Mouse (Mus musculus) liver, adult 2 months (tissue): ENCODE results near the gene Sdcbp2. TPM values are rescaled to one million over a fixed set of nuclear protein-coding genes. Genes with fewer than 3 reads are reported as not detected.

ENCODE experiments used
- DNase-seq: peaks from one replicate; pipeline ENCODE4 v3.0.0-alpha.2; 2011; ENCODE audit warnings: low read depth, low spot score; ENCODE audit errors: extremely low read depth
- H3K27ac ChIP-seq: fragments of 200-500 bp; replicated peaks from 2 replicates; pipeline ENCODE4 v1.5.1; 2012; ENCODE audit warnings: low read depth, mild to moderate bottlenecking, control low read depth, inconsistent platforms, low read length; ENCODE audit not compliant: insufficient read depth
- H3K27me3 ChIP-seq: fragments of 200-500 bp; 2 replicates; pipeline ENCODE4 v1.6.1; 2012; ENCODE audit warnings: mild to moderate bottlenecking, moderate library complexity, low read length, inconsistent platforms; ENCODE audit not compliant: control insufficient read depth, insufficient read depth
- H3K36me3 ChIP-seq: fragments of 200-500 bp; 2 replicates; pipeline ENCODE4 v1.6.1; 2012; ENCODE audit warnings: low read length, inconsistent platforms; ENCODE audit not compliant: control insufficient read depth, insufficient read depth
- H3K4me1 ChIP-seq: fragments of 200-500 bp; 2 replicates; pipeline ENCODE4 v1.6.1; 2011; ENCODE audit warnings: low read length; ENCODE audit not compliant: control insufficient read depth, insufficient read depth
- H3K4me3 ChIP-seq: fragments of 200-500 bp; 2 replicates; pipeline ENCODE4 v1.5.1; 2011; ENCODE audit warnings: low read depth, mild to moderate bottlenecking, control low read depth, low read length, moderate library complexity; ENCODE audit not compliant: insufficient read depth
- H3K79me2 ChIP-seq: fragments of 200-500 bp; 2 replicates; pipeline ENCODE4 v1.6.1; 2012; ENCODE audit warnings: inconsistent platforms, mild to moderate bottlenecking, low read length, moderate library complexity; ENCODE audit not compliant: control insufficient read depth, insufficient read depth
- H3K9ac ChIP-seq: fragments of 200-500 bp; 2 replicates; pipeline ENCODE4 v1.6.1; 2012; ENCODE audit warnings: low read depth, mild to moderate bottlenecking, control low read depth, inconsistent platforms, low read length
- CTCF ChIP-seq: fragments of 200-500 bp; IDR thresholded peaks from 2 replicates; pipeline ENCODE4 v1.5.1; 2011; ENCODE audit warnings: low read depth, low read length, control low read depth
- POLR2A ChIP-seq: fragments of 200-500 bp; IDR thresholded peaks from 2 replicates; pipeline ENCODE4 v1.6.1; 2011; ENCODE audit warnings: low read length, control low read depth; ENCODE audit not compliant: insufficient read depth; ENCODE audit errors: extremely low read depth
- WGBS: fragments of 180-500 bp; shearing (Covaris S2); methylation state at CpG from one replicate; pipeline ENCODE4 v1.1.7; 2018; 5-methylcytosine and 5-hydroxymethylcytosine counted together
- polyA plus RNA-seq: library from polyadenylated mRNA; depleted of rRNA; stranded (reverse); fragments of >200 nt; gene quantifications from 2 replicates; pipeline ENCODE4 v1.2.3, GENCODE M21; 2012
- total RNA-seq: library from RNA; depleted of rRNA; stranded (reverse); fragments of >200 nt; gene quantifications from 2 replicates; pipeline ENCODE4 v1.2.3, GENCODE M21; 2014

Gene Sdcbp2
- total and polyA plus RNA-seq, 2 experiments, result 0.28 to 0.33 TPM

GRCm38 (mm10) chr2:151542323-151543062, 29.9 kb upstream of the Sdcbp2 start, which contains the start of gene Fkbp1a:
TSS of gene Fkbp1a (plus strand) at chr2:151542483.
- peak within 1 kb of the TSS; percentile 91 for H3K4me3 ChIP-seq
- peaks cover 10% of the 10 kb centered on the region for H3K79me2 ChIP-seq
- TF ChIP-seq CTCF, result no peak
- peak; percentile 63 for TF ChIP-seq POLR2A
- under 1% methylated on average over 86 of the region's 93 CpGs for WGBS
- DNase-seq, result peak; percentile 63
- peak within 1 kb of the TSS; percentile 60 for H3K27ac ChIP-seq
- no peaks in the 10 kb centered on the region; the same call in 1 of the 2 replicates for H3K36me3 ChIP-seq
- H3K27me3 ChIP-seq, result no peaks in the 10 kb centered on the region
- H3K9ac ChIP-seq, result peak within 1 kb of the TSS; percentile 95
- H3K4me1 ChIP-seq, result no peaks in the 10 kb centered on the region

- Histone ChIP-seq H3K36me3 (no peaks in the 10 kb centered on the region; the same call in 1 of the 2 replicates), H3K4me3 (peak overlapping the region; percentile 91), H3K27ac (peak overlapping the region; percentile 58), H3K27me3 (no peaks in the 10 kb centered on the region), H3K4me1 (no peaks in the 10 kb centered on the region), H3K79me2 (peaks cover 10% of the 10 kb centered on the region), H3K9ac (peak overlapping the region; percentile 95)
- TF ChIP-seq CTCF, result no peak
- no peak for TF ChIP-seq POLR2A
- WGBS, result 12% methylated on average over 21 of the region's 21 CpGs
- peak; percentile 13 for DNase-seq
These were observed 29.1 kb upstream of the Sdcbp2 start for GRCm38 (mm10) chr2:151543063-151543895.

GRCm38 (mm10) chr2:151544673-151545072, 27.7 kb upstream of the Sdcbp2 start:
- Histone ChIP-seq H3K27ac (no peak overlapping the region), H3K9ac (no peak overlapping the region), H3K36me3 (no peaks in the 10 kb centered on the region; the same call in 1 of the 2 replicates), H3K4me1 (0 out of 2 replicates have a peak, but pooled peaks cover 2% of the 10 kb centered on the region), H3K27me3 (no peaks in the 10 kb centered on the region), H3K79me2 (peaks cover 10% of the 10 kb centered on the region), H3K4me3 (no peak overlapping the region)
- DNase-seq, result no peak
- TF ChIP-seq CTCF, result no peak
- TF ChIP-seq POLR2A, result no peak
- 74% methylated on average over 6 of the region's 6 CpGs for WGBS

- Histone ChIP-seq H3K36me3 (peaks cover 2% of the 10 kb centered on the region), H3K27ac (no peak overlapping the region), H3K4me1 (0 out of 2 replicates have a peak, but pooled peaks cover 2% of the 10 kb centered on the region), H3K79me2 (peaks cover 12% of the 10 kb centered on the region), H3K4me3 (no peak overlapping the region), H3K27me3 (no peaks in the 10 kb centered on the region), H3K9ac (no peak overlapping the region)
- WGBS, result 93% methylated on average over 4 of the region's 4 CpGs
- no peak for TF ChIP-seq POLR2A
- TF ChIP-seq CTCF, result no peak
- DNase-seq, result no peak
These were observed 25.9 kb upstream of the Sdcbp2 start for GRCm38 (mm10) chr2:151546571-151546970.

- no peak for TF ChIP-seq POLR2A
- no peak for TF ChIP-seq CTCF
- Histone ChIP-seq H3K27ac (no peak overlapping the region), H3K27me3 (no peaks in the 10 kb centered on the region), H3K4me3 (no peak overlapping the region), H3K36me3 (peaks cover 7% of the 10 kb centered on the region), H3K4me1 (0 out of 2 replicates have a peak, but pooled peaks cover 2% of the 10 kb centered on the region), H3K9ac (no peak overlapping the region), H3K79me2 (peaks cover 10% of the 10 kb centered on the region)
- DNase-seq, result no peak
- WGBS, result 85% methylated on average over 3 of the region's 3 CpGs
These were observed 22.8 kb upstream of the Sdcbp2 start for GRCm38 (mm10) chr2:151549615-151550121.
